Mouse (Mus musculus) spleen, adult 2 months (tissue): ENCODE measurements around the gene Cdh5.

Experiments used
- CTCF ChIP-seq: fragments of 200-500 bp; IDR thresholded peaks from 2 replicates; pipeline ENCODE4 v1.5.1; 2011; ENCODE audit warnings: mild to moderate bottlenecking, inconsistent platforms; ENCODE audit not compliant: insufficient read depth, insufficient read length, insufficient replicate concordance; ENCODE audit errors: extremely low read depth
- POLR2A ChIP-seq: fragments of 200-500 bp; IDR thresholded peaks from 2 replicates; pipeline ENCODE4 v1.6.1; 2011; ENCODE audit warnings: low read depth, low read length, inconsistent platforms

GRCm38 (mm10) chr8:104088881-104089280 is 12.5 kb upstream of the Cdh5 start:
- TF ChIP-seq CTCF (no peak), POLR2A (no peak)
